Mouse (Mus musculus) bone marrow macrophage, adult 2 months (primary cell): Measurements from ENCODE around the gene Glra1. TPM values are rescaled to one million over a fixed set of nuclear protein-coding genes. Genes with fewer than 3 reads are reported as not detected.

Experiments used
- H3K27ac ChIP-seq: 2 replicates; pipeline ENCODE4 v1.5.1; 2012; ENCODE audit warnings: low read depth, low read length; ENCODE audit not compliant: insufficient read depth
- H3K4me1 ChIP-seq: 2 replicates; pipeline ENCODE4 v1.6.1; 2012; ENCODE audit warnings: low read length; ENCODE audit not compliant: control insufficient read depth, insufficient read depth
- H3K4me3 ChIP-seq: 2 replicates; pipeline ENCODE4 v1.5.1; 2012; ENCODE audit warnings: mild to moderate bottlenecking, low read length, moderate library complexity; ENCODE audit not compliant: insufficient read depth
- CTCF ChIP-seq: IDR thresholded peaks from 2 replicates; pipeline ENCODE4 v1.5.1; 2012; ENCODE audit warnings: low read depth, mild to moderate bottlenecking, low read length, moderate library complexity
- POLR2A ChIP-seq: IDR thresholded peaks from 2 replicates; pipeline ENCODE4 v1.6.1; 2012; ENCODE audit warnings: mild to moderate bottlenecking, low read depth, low read length, borderline replicate concordance
- polyA plus RNA-seq: library from polyadenylated mRNA; stranded (reverse); fragments of >200 nt; gene quantifications from 2 replicates; pipeline ENCODE4 v1.2.4, GENCODE M21; 2012; ENCODE audit not compliant: missing spikeins, insufficient read depth, insufficient read length

Glra1 gene
- polyA plus RNA-seq, 1 experiment: not detected

DNA sequence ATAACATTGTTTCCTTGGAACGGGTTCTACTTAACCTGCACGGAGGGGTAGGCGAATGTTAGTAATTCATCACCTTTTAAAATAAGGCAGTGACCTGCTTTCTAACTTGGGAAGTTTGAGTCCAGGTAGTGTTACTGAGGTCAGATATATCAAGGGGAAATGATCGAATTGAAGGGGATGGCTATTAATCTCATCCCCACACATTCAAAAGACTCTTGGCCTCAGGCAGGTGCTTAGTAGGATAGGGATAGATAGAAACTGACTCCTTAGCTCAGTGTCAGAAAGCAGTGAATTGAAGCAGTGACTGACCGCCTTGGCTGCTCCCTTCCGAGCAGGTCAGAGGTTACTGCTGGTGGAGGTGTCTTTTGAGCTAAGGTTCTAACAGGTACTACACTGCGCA, 136.5 kb downstream of the Glra1 start:
- TF ChIP-seq POLR2A: no peak
- no peak for TF ChIP-seq CTCF
- H3K4me3 ChIP-seq: peak overlapping the region; percentile 97
- H3K27ac ChIP-seq: no peak overlapping the region
- H3K4me1 ChIP-seq: peaks cover 24% of the 10 kb centered on the region

- Histone ChIP-seq H3K4me3 (peak overlapping the region; percentile 97), H3K27ac (0 out of 2 replicates have a peak overlapping the region, but pooled peaks have one; percentile 7), H3K4me1 (peaks cover 24% of the 10 kb centered on the region)
- no peak for TF ChIP-seq CTCF
These were observed 137.2 kb downstream of the Glra1 start for GRCm38 (mm10) chr11:55470761-55471160.

- TF ChIP-seq CTCF (no peak), POLR2A (no peak)
- Histone ChIP-seq H3K4me3 (peak overlapping the region; percentile 97), H3K4me1 (peaks cover 24% of the 10 kb centered on the region), H3K27ac (peak overlapping the region; percentile 68)
These were observed 137.9 kb downstream of the Glra1 start for GRCm38 (mm10) chr11:55469923-55470691.

DNA sequence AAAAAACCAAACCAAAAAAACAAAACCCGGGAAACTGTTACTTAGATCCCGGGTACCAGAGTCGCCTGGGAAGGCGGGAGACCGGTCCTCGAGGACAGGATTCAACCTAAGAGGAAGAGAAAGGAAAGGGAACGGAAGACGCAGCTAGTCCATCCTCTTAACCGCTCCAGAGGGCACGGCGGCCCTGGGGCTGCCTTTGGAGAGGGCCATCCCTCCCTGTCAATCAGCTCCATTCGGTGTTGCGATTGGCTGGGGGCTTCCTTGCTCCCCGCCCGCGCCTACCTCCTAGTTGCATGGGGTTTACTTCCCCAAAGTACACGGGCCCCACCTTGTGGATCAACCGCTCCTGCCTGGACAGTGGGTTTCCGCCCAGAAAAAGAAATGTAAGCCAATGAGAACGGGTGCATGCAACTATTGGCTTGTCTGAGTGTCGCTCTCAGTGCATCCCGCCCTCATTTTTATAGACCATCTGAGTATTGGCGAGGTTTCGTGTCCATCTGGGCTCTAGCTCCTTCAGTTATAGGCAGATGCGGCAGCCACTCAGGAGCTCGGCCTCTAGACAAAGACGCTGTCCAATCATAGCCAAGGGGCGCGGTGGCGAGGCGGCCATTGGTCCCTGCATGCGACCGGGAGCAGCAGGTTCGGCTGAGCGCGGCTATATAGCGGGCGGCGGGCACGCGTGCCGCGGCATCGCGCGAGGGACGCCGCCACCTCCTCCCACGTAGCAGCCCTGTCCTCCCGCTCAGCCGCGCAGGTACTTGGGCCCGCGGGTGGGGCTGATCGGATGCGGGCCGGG, 138.8 kb downstream of the Glra1 start, which contains the start of gene G3bp1:
G3bp1 (plus strand) TSS at position 638 of the 796 bp plus-strand sequence.
- Histone ChIP-seq H3K27ac (peak within 1 kb of the TSS; percentile 97), H3K4me3 (peak within 1 kb of the TSS; percentile 97), H3K4me1 (peaks cover 21% of the 10 kb centered on the region)
- TF ChIP-seq CTCF (no peak), POLR2A (no peak; the same call in 1 of the 2 replicates)

DNA sequence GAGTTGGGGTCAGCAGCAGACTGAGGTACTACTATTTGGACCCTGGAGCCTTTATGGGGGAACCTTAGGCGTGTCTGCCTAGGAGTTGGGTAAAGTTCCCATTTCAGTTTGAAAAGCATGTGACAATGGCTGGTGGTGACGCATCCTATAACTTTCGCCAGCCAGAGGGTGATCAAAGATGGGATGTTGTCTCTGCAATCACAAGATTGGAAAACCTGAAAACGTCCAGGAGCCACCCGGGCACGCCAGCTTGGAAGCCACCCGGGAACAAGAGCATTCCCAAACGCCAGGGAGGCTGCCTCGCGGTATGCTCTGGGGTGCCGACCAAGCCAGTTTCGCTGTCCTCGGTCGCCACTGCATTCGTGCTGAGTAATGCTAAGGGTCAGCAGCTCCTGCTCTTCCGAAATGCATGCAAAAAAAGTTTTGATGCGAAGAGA, 139.4 kb downstream of the Glra1 start:
- no peak for TF ChIP-seq POLR2A
- TF ChIP-seq CTCF: no peak
- Histone ChIP-seq H3K27ac (peak overlapping the region; percentile 97), H3K4me3 (peak overlapping the region; percentile 74), H3K4me1 (peaks cover 17% of the 10 kb centered on the region)

GRCm38 (mm10) chr11:55468012-55468411, 140.0 kb downstream of the Glra1 start:
- no peak for TF ChIP-seq POLR2A
- TF ChIP-seq CTCF: 0 out of 2 replicates have a peak, but pooled peaks have one; percentile 1
- Histone ChIP-seq H3K27ac (peak overlapping the region; percentile 97), H3K4me3 (peak overlapping the region; percentile 74), H3K4me1 (peaks cover 15% of the 10 kb centered on the region)

DNA sequence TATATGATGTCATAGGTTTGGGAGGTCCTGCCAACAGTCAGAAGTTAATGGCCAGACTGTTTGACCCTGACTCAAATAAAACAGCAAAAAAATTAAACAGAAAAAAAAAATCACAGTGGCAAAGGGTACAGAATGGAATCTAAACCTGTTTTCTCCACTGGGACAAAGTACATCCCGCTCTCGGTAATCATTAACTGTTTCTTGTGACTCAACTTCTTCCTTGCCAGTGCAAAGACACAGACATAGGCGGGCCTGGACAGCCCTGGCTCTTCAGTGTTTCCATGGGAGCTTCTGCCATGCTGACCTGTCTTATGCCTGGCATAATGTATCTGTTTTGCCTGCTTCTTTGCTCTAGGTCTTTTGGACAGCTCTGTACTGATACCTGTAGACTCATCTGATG, 142.8 kb downstream of the Glra1 start:
- Histone ChIP-seq H3K4me3 (no peak overlapping the region), H3K27ac (no peak overlapping the region), H3K4me1 (peaks cover 20% of the 10 kb centered on the region)
- no peak for TF ChIP-seq POLR2A
- no peak for TF ChIP-seq CTCF

DNA sequence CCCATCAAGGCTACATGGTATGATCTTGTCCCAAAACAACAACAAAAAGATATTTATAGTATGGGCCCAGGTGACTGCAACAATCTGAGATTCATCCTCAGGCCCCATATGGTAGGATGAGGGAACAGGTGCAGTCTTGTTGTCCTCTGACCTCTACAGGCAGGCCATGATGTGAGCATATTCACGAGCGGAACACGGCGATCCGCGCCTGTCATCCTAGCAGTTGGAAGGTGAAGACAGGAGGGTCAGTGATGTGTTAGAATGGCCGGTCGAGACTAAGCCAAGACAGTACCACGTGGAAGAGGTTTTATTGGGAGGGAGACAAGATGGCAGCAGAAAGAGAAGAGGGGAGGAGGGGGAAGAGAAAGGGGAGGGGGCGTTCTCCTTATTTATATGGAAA, 143.3 kb downstream of the Glra1 start:
- H3K27ac ChIP-seq: no peak overlapping the region
- H3K4me3 ChIP-seq: no peak overlapping the region
- TF ChIP-seq POLR2A (no peak), CTCF (no peak)
- H3K4me1 ChIP-seq: peaks cover 24% of the 10 kb centered on the region

Other genes with a start within 250 kb of the Glra1 start
- gene Sparc, start 185.0 kb downstream of the Glra1 start, polyA plus RNA-seq: 18.5 and 22.0 TPM in 2 replicates
- 363 and 383 TPM in 2 replicates for gene Atox1, start 147.0 kb downstream of the Glra1 start, polyA plus RNA-seq
- 29.4 and 32.0 TPM in 2 replicates for gene G3bp1, start 138.5 kb downstream of the Glra1 start, polyA plus RNA-seq